Mouse (Mus musculus) MEL (cell line): Measurements from ENCODE around the gene Olfr372. TPM values are rescaled to one million over a fixed set of nuclear protein-coding genes. Genes with fewer than 3 reads are reported as not detected.

ENCODE experiments used
- DNase-seq: peaks from one replicate; pipeline ENCODE4 v3.0.0; 2011; ENCODE audit warnings: low read depth, low spot score
- H3K27ac ChIP-seq: 2 replicates; pipeline ENCODE4 v1.5.1; 2012; ENCODE audit warnings: low read depth, mild to moderate bottlenecking, control low read depth, low read length, moderate library complexity; ENCODE audit not compliant: control insufficient read depth
- H3K27me3 ChIP-seq, 2 experiments: fragments of 150-350 bp in 1 of 2; sonication (generic) in 1 of 2; 2 replicates each; pipeline ENCODE4 v1.6.1; 2012; ENCODE audit warnings: low read length in 2 of 2, mild to moderate bottlenecking in 2 of 2, improper control_type of control experiment in 1 of 2, moderate library complexity in 1 of 2; ENCODE audit not compliant: insufficient read depth in 2 of 2, control insufficient read depth in 1 of 2
- H3K36me3 ChIP-seq, 2 experiments: 2 replicates each; pipeline ENCODE4 v1.6.1; 2012 to 2014; ENCODE audit warnings: low read length in 2 of 2, improper control_type of control experiment in 1 of 2, inconsistent platforms in 1 of 2, mild to moderate bottlenecking in 1 of 2; ENCODE audit not compliant: insufficient read depth in 2 of 2, control insufficient read depth in 1 of 2
- H3K4me1 ChIP-seq, 2 experiments: fragments of 150-350 bp in 1 of 2; sonication (generic) in 1 of 2; 2 replicates each; pipeline ENCODE4 v1.6.1; 2012; ENCODE audit warnings: low read length in 2 of 2, improper control_type of control experiment in 1 of 2, mild to moderate bottlenecking in 1 of 2; ENCODE audit not compliant: insufficient read depth in 2 of 2, control insufficient read depth in 1 of 2
- H3K4me3 ChIP-seq, 2 experiments: fragments of 150-350 bp in 1 of 2; sonication (generic) in 1 of 2; 2 replicates each; pipeline ENCODE4 v1.5.1; 2012; ENCODE audit warnings: low read depth in 2 of 2, low read length in 2 of 2, mild to moderate bottlenecking in 2 of 2, moderate library complexity in 2 of 2, control low read depth in 1 of 2, improper control_type of control experiment in 1 of 2; ENCODE audit not compliant: control insufficient read depth in 1 of 2, insufficient read depth in 1 of 2
- H3K79me2 ChIP-seq: 2 replicates; pipeline ENCODE4 v1.6.1; 2012; ENCODE audit warnings: mild to moderate bottlenecking, low read length, moderate library complexity; ENCODE audit not compliant: control insufficient read depth, poor library complexity, insufficient read depth
- H3K9ac ChIP-seq: 2 replicates; pipeline ENCODE4 v1.6.1; 2012; ENCODE audit warnings: low read depth, mild to moderate bottlenecking, control low read depth, low read length, moderate library complexity; ENCODE audit not compliant: control insufficient read depth, poor library complexity, severe bottlenecking
- H3K9me3 ChIP-seq: fragments of 150-350 bp; sonication (generic); replicated peaks from 2 replicates; pipeline ENCODE4 v1.6.1; 2012; ENCODE audit warnings: mild to moderate bottlenecking, low read length, improper control_type of control experiment, moderate library complexity; ENCODE audit not compliant: insufficient read depth
- CHD2 ChIP-seq: IDR thresholded peaks from 2 replicates; pipeline ENCODE4 v1.6.1; 2011; ENCODE audit warnings: low read length, improper control_type of control experiment
- E2F4 ChIP-seq: IDR thresholded peaks from 2 replicates; pipeline ENCODE4 v1.6.1; 2011; ENCODE audit warnings: low read depth, low read length, improper control_type of control experiment, borderline replicate concordance
- HCFC1 ChIP-seq: IDR thresholded peaks from 2 replicates; pipeline ENCODE4 v1.6.1; 2012; ENCODE audit warnings: low read depth, mild to moderate bottlenecking, inconsistent platforms, low read length, improper control_type of control experiment, moderate library complexity
- MAZ ChIP-seq: IDR thresholded peaks from 2 replicates; pipeline ENCODE4 v1.6.1; 2012; ENCODE audit warnings: low read depth, mild to moderate bottlenecking, inconsistent platforms, low read length, improper control_type of control experiment
- MYB ChIP-seq: IDR thresholded peaks from 2 replicates; pipeline ENCODE4 v1.6.1; 2011; ENCODE audit warnings: mild to moderate bottlenecking, low read depth, low read length, improper control_type of control experiment
- POLR2AphosphoS2 ChIP-seq: IDR thresholded peaks from 2 replicates; pipeline ENCODE4 v1.6.1; 2011; ENCODE audit warnings: low read length, improper control_type of control experiment
- POLR2AphosphoS5 ChIP-seq: IDR thresholded peaks from 2 replicates; pipeline ENCODE4 v1.6.1; 2012; ENCODE audit warnings: low read depth, borderline replicate concordance, mild to moderate bottlenecking, inconsistent platforms, low read length, moderate library complexity, mixed read lengths
- RAD21 ChIP-seq: IDR thresholded peaks from 2 replicates; pipeline ENCODE4 v1.6.1; 2011; ENCODE audit warnings: mild to moderate bottlenecking, low read depth, low read length, improper control_type of control experiment
- USF2 ChIP-seq, 2 experiments: IDR thresholded peaks; 2 replicates each; pipeline ENCODE4 v1.6.1; 2011 to 2012; ENCODE audit warnings: improper control_type of control experiment in 2 of 2, low read length in 2 of 2, borderline replicate concordance in 1 of 2, inconsistent platforms in 1 of 2, low read depth in 1 of 2, mild to moderate bottlenecking in 1 of 2; ENCODE audit not compliant: insufficient read depth in 1 of 2
- ZMIZ1 ChIP-seq: IDR thresholded peaks from 2 replicates; pipeline ENCODE4 v1.6.1; 2012; ENCODE audit warnings: low read depth, mild to moderate bottlenecking, inconsistent platforms, low read length, improper control_type of control experiment, moderate library complexity
- polyA plus RNA-seq, 2 experiments: library from polyadenylated mRNA; stranded (reverse) in 1 of 2; unstranded in 1 of 2; fragments of >175 nt in 1 of 2; fragments of >200 nt in 1 of 2; gene quantifications; 2 replicates each; pipeline versions ENCODE4 v1.2.1 to v1.2.4; 2012; ENCODE audit warnings: low replicate concordance in 2 of 2, low read depth in 1 of 2; ENCODE audit not compliant: insufficient read length in 2 of 2, insufficient read depth in 1 of 2, missing spikeins in 1 of 2
- total RNA-seq: library from RNA; depleted of rRNA; stranded (reverse); fragments of 300-350 nt; gene quantifications from 2 replicates; pipeline ENCODE4 v1.2.3, GENCODE M21; 2012; rRNA removed

Olfr372 gene
- total and polyA plus RNA-seq, 3 experiments, result 0.01 to 0.04 TPM; not detected in 1

GRCm38 (mm10) chr8:72106740-72107139 lies 65.7 kb downstream of the Olfr372 start, which contains the start of gene Olfr374:
Olfr374 (plus strand) TSS chr8:72107040.
- H3K4me3 ChIP-seq, result no peak within 1 kb of the TSS
- TF ChIP-seq POLR2AphosphoS2 (no peak), CHD2 (no peak), E2F4 (no peak), ZMIZ1 (no peak), MAZ (no peak), MYB (no peak), USF2 (IDR thresholded peaks at IDR 0.05; ENCODE audit: borderline replicate concordance in 1 of 2, insufficient read depth in 1 of 2, low read depth in 1 of 2, low read length in 2 of 2) (no peak), HCFC1 (no peak), RAD21 (no peak), POLR2AphosphoS5 (no peak)
- no peak for DNase-seq
- no peak within 1 kb of the TSS for H3K9ac ChIP-seq
- H3K27ac ChIP-seq, result no peak within 1 kb of the TSS
- H3K9me3 ChIP-seq, result no peaks in the 10 kb centered on the region
- peaks cover 0 to 2% of the 10 kb centered on the region in 2 experiments; a peak in 1 of 4 replicates for H3K4me1 ChIP-seq
- peaks cover 0 to 1% of the 10 kb centered on the region in 2 experiments; a peak in 1 of 4 replicates for H3K27me3 ChIP-seq
- no peaks in the 10 kb centered on the region for H3K36me3 ChIP-seq
- H3K79me2 ChIP-seq, result no peaks in the 10 kb centered on the region

Other genes starting within 250 kb of the Olfr372 start
- gene Zfp709, start 159.2 kb upstream of the Olfr372 start, total RNA-seq, result 5.0 and 7.2 TPM in 2 replicates
- gene Zfp709, start 159.2 kb upstream of the Olfr372 start, polyA plus RNA-seq, result 1 to 10 TPM in 1 of 2 experiments, not detected in 1; 3.0 TPM
- 12.4 and 13.4 TPM in 2 replicates for gene Zfp882, start 132.6 kb upstream of the Olfr372 start, total RNA-seq
- gene Zfp882, start 132.6 kb upstream of the Olfr372 start, polyA plus RNA-seq, result 10 to 100 TPM in 1 of 2 experiments, not detected in 1; 16.1 TPM
- gene Zfp617, start 132.6 kb upstream of the Olfr372 start, total RNA-seq, result 12.6 and 14.6 TPM in 2 replicates
- gene Zfp617, start 132.6 kb upstream of the Olfr372 start, polyA plus RNA-seq, result 10 to 100 TPM in 1 of 2 experiments, not detected in 1; 11.0 TPM
- gene Zfp961, start 90.2 kb upstream of the Olfr372 start, total RNA-seq, result 28.2 and 30.6 TPM in 2 replicates
- 10 to 100 TPM in 1 of 2 experiments, not detected in 1; 26.1 TPM for gene Zfp961, start 90.2 kb upstream of the Olfr372 start, polyA plus RNA-seq
- gene Cyp4f18, start 31.6 kb upstream of the Olfr372 start, total RNA-seq, result 0.08 TPM in 1 of 2 replicates, not detected in the other
- not detected for gene Cyp4f18, start 31.6 kb upstream of the Olfr372 start, polyA plus RNA-seq
- gene Olfr373, start 42.0 kb downstream of the Olfr372 start, total RNA-seq, result 0.04 TPM in 1 of 2 replicates, not detected in the other
- 1 to 10 TPM in 1 of 2 experiments, not detected in 1; 1.0 TPM for gene Olfr373, start 42.0 kb downstream of the Olfr372 start, polyA plus RNA-seq
- 0.08 TPM in 1 of 2 replicates, not detected in the other for gene Olfr374, start 65.8 kb downstream of the Olfr372 start, total RNA-seq
- gene Olfr374, start 65.8 kb downstream of the Olfr372 start, polyA plus RNA-seq, result under 1 TPM in 1 of 2 experiments, not detected in 1; 0.06 TPM
- 0.12 TPM in 1 of 2 replicates, not detected in the other for gene Tpm4, start 93.8 kb downstream of the Olfr372 start, total RNA-seq
- gene Tpm4, start 93.8 kb downstream of the Olfr372 start, polyA plus RNA-seq, result under 1 TPM in 1 of 2 experiments, not detected in 1; 0.36 TPM
- 95.2 and 97.4 TPM in 2 replicates for gene Rab8a, start 120.0 kb downstream of the Olfr372 start, total RNA-seq
- gene Rab8a, start 120.0 kb downstream of the Olfr372 start, polyA plus RNA-seq, result 100 to 1,000 TPM in 1 of 2 experiments, not detected in 1; 139 TPM
- 0.04 TPM in 1 of 2 replicates, not detected in the other for gene Hsh2d, start 148.4 kb downstream of the Olfr372 start, total RNA-seq
- under 1 TPM in 1 of 2 experiments, not detected in 1; 0.13 TPM for gene Hsh2d, start 148.4 kb downstream of the Olfr372 start, polyA plus RNA-seq
- not detected in 2 replicates for gene Cib3, start 171.6 kb downstream of the Olfr372 start, total RNA-seq
- gene Cib3, start 171.6 kb downstream of the Olfr372 start, polyA plus RNA-seq, result not detected
- not detected in 2 replicates for gene Gm11034, start 172.4 kb downstream of the Olfr372 start, total RNA-seq
- not detected for gene Gm11034, start 172.4 kb downstream of the Olfr372 start, polyA plus RNA-seq
- gene Fam32a, start 178.5 kb downstream of the Olfr372 start, total RNA-seq, result 42.2 and 45.5 TPM in 2 replicates
- 10 to 100 TPM in 1 of 2 experiments, not detected in 1; 45.9 TPM for gene Fam32a, start 178.5 kb downstream of the Olfr372 start, polyA plus RNA-seq
- gene Ap1m1, start 198.8 kb downstream of the Olfr372 start, total RNA-seq, result 45.7 and 47.4 TPM in 2 replicates
- gene Ap1m1, start 198.8 kb downstream of the Olfr372 start, polyA plus RNA-seq, result 100 to 1,000 TPM in 1 of 2 experiments, not detected in 1; 117 TPM